13 mouse cellular contexts compared by ENCODE assay signal in genomic region chr8:117061180-117061880, GRCm38 (mm10). TPM values are rescaled to one million over a fixed set of nuclear protein-coding genes. Genes with fewer than 3 reads are reported as not detected.
A peak's percentile ranks its signal among the peaks of the same experiment; 100 is the strongest.
DNase-seq lines count a peak whose midpoint lies in the region; ATAC-seq lines count a peak whose summit lies in the region.
"Had no signal": no experiment of that assay in that cellular context is flagged by ENCODE, and none has a peak within 500 bp of the region (broad histone marks: within the 10 kb centered on the region; RNA-seq: fewer than 3 reads in every experiment).

No protein-coding gene starts in this region.

- H3K27me3 ChIP-seq in hindbrain, embryonic 10.5 days (ENCODE audit: insufficient read depth, poor library complexity, severe bottlenecking), result no peaks in the 10 kb centered on the region
- no peaks in the 10 kb centered on the region for H3K27me3 ChIP-seq in hindbrain, embryonic 13.5 days

- WGBS in hindbrain, embryonic 10.5 days, result 61% methylated on average over 13 of the region's 13 CpGs
- 58% methylated on average over 13 of the region's 13 CpGs for WGBS in hindbrain, embryonic 13.5 days

- H3K9me3 ChIP-seq in hindbrain, embryonic 10.5 days, result peaks cover 5% of the 10 kb centered on the region; the same call in 1 of the 2 replicates
- no peaks in the 10 kb centered on the region for H3K9me3 ChIP-seq in hindbrain, embryonic 13.5 days

- H3K9ac ChIP-seq in hindbrain, embryonic 13.5 days, result no peak overlapping the region
- H3K9ac ChIP-seq: liver, embryonic 14.5 days had no signal

- H3K36me3 ChIP-seq in hindbrain, embryonic 10.5 days, result no peaks in the 10 kb centered on the region
- H3K36me3 ChIP-seq in hindbrain, embryonic 13.5 days, result no peaks in the 10 kb centered on the region
- H3K36me3 ChIP-seq: forebrain, embryonic 10.5 days had no signal

- no peak overlapping the region for H3K27ac ChIP-seq in hindbrain, embryonic 10.5 days
- H3K27ac ChIP-seq in hindbrain, embryonic 13.5 days, result no peak overlapping the region
- H3K27ac ChIP-seq: forebrain, embryonic 10.5 days; heart, adult 2 months; liver, embryonic 14.5 days had no signal

- H3K4me1 ChIP-seq in hindbrain, embryonic 10.5 days (replicated peaks), result peaks cover 10% of the 10 kb centered on the region
- H3K4me1 ChIP-seq in hindbrain, embryonic 13.5 days (replicated peaks), result 0 out of 2 replicates have a peak, but pooled peaks cover 3% of the 10 kb centered on the region

- no peak for ATAC-seq in hindbrain, embryonic 13.5 days (ENCODE audit: low FRiP score)
- ATAC-seq in monocyte, adult 5-6 weeks (replicated peaks; ENCODE audit: insufficient number of reproducible peaks, low FRiP score, low TSS enrichment, poor library complexity, severe bottlenecking), result no peak
- no peak for ATAC-seq in inflammation-experienced regulatory T-cells, adult 6 months
- ATAC-seq: hindbrain, embryonic 16.5 days had no signal

- peak; percentile 15 for DNase-seq in hindbrain, embryonic 10.5 days (ENCODE audit: low spot score)
- peak; percentile 49 for DNase-seq in ZHBTc4 (ENCODE audit: low read depth, low spot score)
- DNase-seq in frontal cortex, postnatal 36 days (ENCODE audit: low spot score in 2 of 2), result peak; percentile 40 to 61
- DNase-seq in retina, postnatal 1 day, result peak; percentile 72
- DNase-seq in cerebellum, postnatal 36 days, result no peak
- DNase-seq: cerebellum, postnatal 14 days; heart, adult 2 months had no signal

- H3K4me2 ChIP-seq in hindbrain, embryonic 13.5 days, result no peak overlapping the region

- H3K4me3 ChIP-seq in hindbrain, embryonic 10.5 days, result no peak overlapping the region
- no peak overlapping the region for H3K4me3 ChIP-seq in hindbrain, embryonic 13.5 days
- H3K4me3 ChIP-seq: forebrain, embryonic 10.5 days; heart, adult 2 months had no signal

RNA-seq across cellular contexts. Expression of gene Pkd1l2, which starts 20.9 kb away (rescaled TPM):
- polyA plus RNA-seq in hindbrain, embryonic 10.5 days (2016; fragmentation: Nextera tagmentation; extraction: Ambion mirVana), result 0.24 TPM in 1 of 2 replicates, not detected in the other
- polyA plus RNA-seq in hindbrain, embryonic 13.5 days (2015; fragmentation: Nextera tagmentation; extraction: Ambion mirVana), result 0.03 TPM in 1 of 2 replicates, not detected in the other
- 1.6 to 2.5 TPM in 2 of 3 replicates, not detected in the other for total RNA-seq in monocyte, adult 5-6 weeks (2017)
- polyA plus RNA-seq in inflammation-experienced regulatory T-cells, adult 6 months (2017; shearing (Covaris generic)), result under 1 TPM in 1 of 3 experiments, not detected in 2; 0.06 TPM
- total RNA-seq: heart, adult 2 months had no signal
- polyA plus RNA-seq: forebrain, embryonic 10.5 days; heart, adult 2 months; liver, embryonic 14.5 days had no signal

RNA-seq across cellular contexts. Expression of gene Bco1, which starts 34.3 kb away (rescaled TPM):
- 0.21 and 0.22 TPM in 2 replicates for polyA plus RNA-seq in hindbrain, embryonic 10.5 days (2016; fragmentation: Nextera tagmentation; extraction: Ambion mirVana)
- 0.21 and 0.27 TPM in 2 replicates for polyA plus RNA-seq in hindbrain, embryonic 13.5 days (2015; fragmentation: Nextera tagmentation; extraction: Ambion mirVana)
- total RNA-seq in monocyte, adult 5-6 weeks (2017), result 0.95 TPM in 1 of 3 replicates, not detected in the others
- polyA plus RNA-seq in inflammation-experienced regulatory T-cells, adult 6 months (2017; shearing (Covaris generic)), result not detected
- total RNA-seq: heart, adult 2 months had no signal

Comparison
In these comparisons a context has a peak if more than half of its experiments do, and no peak if none do; other contexts are left out.
1. DNase-seq: peak in hindbrain, embryonic 10.5 days (single experiment), ZHBTc4 (single experiment), frontal cortex, postnatal 36 days (2 of 2) and retina, postnatal 1 day (single experiment); none in cerebellum, postnatal 36 days (0 of 2).